Mouse (Mus musculus) liver, embryonic 15.5 days (tissue): ENCODE data around the gene Ankrd23. TPM values are rescaled to one million over a fixed set of nuclear protein-coding genes. Genes with fewer than 3 reads are reported as not detected.

Experiments
- ATAC-seq: fragments of 200-750 bp; cut with Nextera tagmentation; 2 replicates; pipeline ENCODE4 v1.8.0; 2017; ENCODE audit warnings: moderate number of reproducible peaks, mild to moderate bottlenecking, moderate library complexity; ENCODE audit not compliant: insufficient read depth
- H3K27ac ChIP-seq: fragments of 300-500 bp; sonication (generic); replicated peaks from 2 replicates; pipeline ENCODE4 v1.5.1; 2015; ENCODE audit warnings: mild to moderate bottlenecking, inconsistent platforms
- H3K27me3 ChIP-seq: fragments of 300-500 bp; sonication (generic); 2 replicates; pipeline ENCODE4 v1.6.1; 2015; ENCODE audit warnings: mild to moderate bottlenecking, inconsistent platforms
- H3K36me3 ChIP-seq: fragments of 300-500 bp; sonication (generic); replicated peaks from 2 replicates; pipeline ENCODE4 v1.6.1; 2015; ENCODE audit warnings: moderate library complexity, mild to moderate bottlenecking, inconsistent platforms
- H3K4me1 ChIP-seq: fragments of 300-500 bp; sonication (generic); replicated peaks from 2 replicates; pipeline ENCODE4 v1.6.1; 2015; ENCODE audit warnings: inconsistent platforms
- H3K4me2 ChIP-seq: fragments of 300-500 bp; sonication (generic); 2 replicates; pipeline ENCODE4 v1.6.1; 2015; ENCODE audit warnings: moderate library complexity, mild to moderate bottlenecking, inconsistent platforms
- H3K4me3 ChIP-seq: fragments of 300-500 bp; sonication (generic); replicated peaks from 2 replicates; pipeline ENCODE4 v1.5.1; 2015; ENCODE audit warnings: mild to moderate bottlenecking, inconsistent platforms
- H3K9ac ChIP-seq: fragments of 300-500 bp; sonication (generic); 2 replicates; pipeline ENCODE4 v1.6.1; 2015; ENCODE audit warnings: moderate library complexity, mild to moderate bottlenecking, inconsistent platforms
- H3K9me3 ChIP-seq: fragments of 300-500 bp; sonication (generic); replicated peaks from 2 replicates; pipeline ENCODE4 v1.6.1; 2016; ENCODE audit warnings: inconsistent platforms
- WGBS: fragments of 180-500 bp; shearing (Covaris S2); methylation state at CpG from one replicate; pipeline ENCODE4 v1.1.7; 2015; ENCODE audit warnings: mixed read lengths; ENCODE audit not compliant: insufficient replicate concordance; 5-methylcytosine and 5-hydroxymethylcytosine counted together
- polyA plus RNA-seq: library from polyadenylated mRNA; unstranded; fragments of >200 nt; fragmentation: Nextera tagmentation; extraction: Ambion mirVana; gene quantifications from 2 replicates; pipeline ENCODE4 v1.2.1, GENCODE M21; 2015

The Ankrd23 gene
- polyA plus RNA-seq, 1 experiment from 2014 or later = 2.3 TPM

DNA sequence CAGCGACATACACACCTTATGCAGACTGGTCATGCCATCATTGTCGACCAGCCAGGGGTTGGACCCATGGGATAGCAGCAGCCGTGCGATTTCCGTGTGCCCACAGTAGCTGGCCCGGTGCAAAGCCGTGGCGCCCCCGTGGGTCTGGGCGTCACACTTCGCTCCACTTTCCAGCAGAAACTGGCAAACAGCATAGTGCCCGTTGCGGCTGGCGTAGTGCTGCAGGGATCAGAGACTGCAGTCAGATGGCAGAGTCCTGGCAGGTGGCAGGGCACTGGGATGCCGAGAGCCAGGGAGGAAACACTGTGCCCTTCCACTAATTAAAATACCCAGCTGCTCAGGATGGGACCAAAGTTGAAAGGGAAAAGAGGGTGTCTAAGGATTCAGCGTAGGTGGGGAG is 5.2 kb upstream of the Ankrd23 start:
- Histone ChIP-seq H3K9ac (no peak overlapping the region), H3K4me1 (peaks cover 24% of the 10 kb centered on the region), H3K4me3 (no peak overlapping the region), H3K9me3 (no peaks in the 10 kb centered on the region), H3K27me3 (no peaks in the 10 kb centered on the region), H3K27ac (no peak overlapping the region), H3K36me3 (peaks cover 13% of the 10 kb centered on the region), H3K4me2 (no peak overlapping the region)
- ATAC-seq = no peak
- 86% methylated on average over 16 of the region's 16 CpGs for WGBS

DNA sequence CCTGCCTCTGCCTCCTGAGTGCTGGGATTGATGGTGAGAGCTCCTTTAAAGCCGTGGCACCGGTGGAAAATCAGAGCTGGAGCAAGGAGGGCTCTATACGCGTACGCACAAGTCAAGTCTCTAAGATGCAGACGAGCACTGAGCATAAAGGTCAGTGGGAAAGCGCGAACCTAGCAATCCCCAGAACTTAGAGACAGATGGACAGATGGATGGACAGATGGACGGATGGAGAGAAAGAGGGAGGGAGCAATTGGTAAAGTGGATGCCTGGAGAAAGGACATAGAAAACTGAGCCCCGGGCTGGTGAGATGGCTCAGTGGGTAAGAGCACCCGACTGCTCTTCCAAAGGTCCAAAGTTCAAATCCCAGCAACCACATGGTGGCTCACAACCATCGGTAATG is 4.1 kb upstream of the Ankrd23 start:
- Histone ChIP-seq H3K4me1 (peaks cover 24% of the 10 kb centered on the region), H3K4me2 (no peak overlapping the region), H3K9ac (no peak overlapping the region), H3K27me3 (no peaks in the 10 kb centered on the region), H3K4me3 (no peak overlapping the region), H3K9me3 (no peaks in the 10 kb centered on the region), H3K36me3 (peaks cover 13% of the 10 kb centered on the region), H3K27ac (no peak overlapping the region)
- ATAC-seq = no peak
- 86% methylated on average over 12 of the region's 12 CpGs for WGBS

DNA sequence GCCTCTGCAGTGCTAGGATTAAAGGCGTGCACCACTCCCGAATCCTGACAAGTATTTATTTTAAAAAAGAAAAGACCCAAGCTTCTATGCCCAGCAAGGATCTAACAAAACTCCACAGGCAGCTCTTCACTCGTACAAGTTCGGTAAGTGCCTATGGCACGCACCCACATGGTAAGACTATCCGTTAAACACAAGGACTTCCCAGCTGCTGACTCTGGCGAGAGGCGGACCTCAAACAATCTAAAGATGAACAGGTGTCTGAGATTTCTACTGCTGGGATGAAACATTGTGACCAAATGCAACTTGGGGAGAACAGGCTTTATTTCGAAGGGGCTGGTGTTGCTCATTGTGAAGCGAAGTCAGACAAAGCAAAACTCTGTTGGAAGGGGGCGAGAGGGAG is 3.4 kb upstream of the Ankrd23 start:
- no peak for ATAC-seq
- no peaks in the 10 kb centered on the region for H3K9me3 ChIP-seq
- 80% methylated on average over 11 of the region's 11 CpGs for WGBS
- H3K4me3 ChIP-seq = no peak overlapping the region
- H3K36me3 ChIP-seq = peaks cover 13% of the 10 kb centered on the region
- H3K27me3 ChIP-seq = no peaks in the 10 kb centered on the region
- no peak overlapping the region for H3K9ac ChIP-seq
- no peak overlapping the region for H3K27ac ChIP-seq
- H3K4me2 ChIP-seq = no peak overlapping the region
- peaks cover 19% of the 10 kb centered on the region for H3K4me1 ChIP-seq

DNA sequence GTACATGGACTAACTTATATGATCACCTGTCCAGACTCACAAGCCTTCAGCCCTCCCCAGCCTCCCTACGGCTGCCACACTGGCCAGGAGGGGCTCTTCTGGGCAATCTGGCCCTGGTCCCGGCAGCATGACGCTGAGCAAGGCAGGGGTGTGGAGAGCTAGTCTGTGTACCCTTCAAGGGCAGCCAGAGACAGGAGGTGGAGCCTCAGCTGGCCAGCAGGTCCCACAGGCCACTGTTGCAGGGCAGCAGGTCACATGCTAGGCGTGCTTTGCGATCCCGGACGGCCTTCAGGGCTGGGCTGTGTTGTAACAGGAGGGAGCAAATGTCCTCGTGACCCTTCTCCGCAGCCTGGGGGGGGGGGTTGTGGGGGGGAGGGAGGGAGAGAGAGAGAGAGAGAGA is 2.5 kb upstream of the Ankrd23 start, which contains the start of gene Gm42417:
Gene Gm42417, minus strand, starts transcription at position 244 of the 400 bp plus-strand sequence.
- Histone ChIP-seq H3K4me1 (peaks cover 19% of the 10 kb centered on the region), H3K4me2 (no peak within 1 kb of the TSS), H3K27me3 (no peaks in the 10 kb centered on the region), H3K9me3 (no peaks in the 10 kb centered on the region), H3K27ac (peak within 1 kb of the TSS; percentile 57), H3K4me3 (no peak within 1 kb of the TSS), H3K9ac (no peak within 1 kb of the TSS), H3K36me3 (peaks cover 13% of the 10 kb centered on the region)
- WGBS = 85% methylated on average over 9 of the region's 9 CpGs
- ATAC-seq = peak; percentile 86

DNA sequence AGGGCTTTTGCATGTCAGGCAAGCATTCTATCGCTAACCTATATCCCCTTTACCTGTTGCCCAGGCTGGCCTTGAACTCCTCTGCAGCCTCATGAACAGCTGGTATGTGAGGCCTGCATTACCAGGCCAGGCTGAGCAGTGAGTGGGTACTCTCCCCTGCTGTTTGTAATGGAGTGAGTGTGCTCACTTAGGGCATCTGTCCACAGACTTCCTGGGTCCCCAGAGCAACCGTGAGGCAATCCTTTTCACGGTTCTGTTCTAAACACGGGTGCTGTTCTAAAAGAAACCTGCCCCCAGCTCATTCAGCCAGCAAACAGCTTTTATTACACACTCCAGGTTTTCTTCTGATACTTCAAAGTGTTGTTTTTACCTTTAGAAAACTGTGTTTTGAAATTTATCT is 2.0 kb upstream of the Ankrd23 start:
- Histone ChIP-seq H3K9ac (no peak overlapping the region), H3K9me3 (no peaks in the 10 kb centered on the region), H3K27ac (peak overlapping the region; percentile 57), H3K4me3 (no peak overlapping the region), H3K4me1 (peaks cover 19% of the 10 kb centered on the region), H3K36me3 (peaks cover 13% of the 10 kb centered on the region), H3K27me3 (no peaks in the 10 kb centered on the region), H3K4me2 (no peak overlapping the region)
- WGBS = 63% methylated on average over 4 of the region's 4 CpGs
- 0 out of 2 replicates have a peak, but pooled peaks have one; percentile 10 for ATAC-seq

DNA sequence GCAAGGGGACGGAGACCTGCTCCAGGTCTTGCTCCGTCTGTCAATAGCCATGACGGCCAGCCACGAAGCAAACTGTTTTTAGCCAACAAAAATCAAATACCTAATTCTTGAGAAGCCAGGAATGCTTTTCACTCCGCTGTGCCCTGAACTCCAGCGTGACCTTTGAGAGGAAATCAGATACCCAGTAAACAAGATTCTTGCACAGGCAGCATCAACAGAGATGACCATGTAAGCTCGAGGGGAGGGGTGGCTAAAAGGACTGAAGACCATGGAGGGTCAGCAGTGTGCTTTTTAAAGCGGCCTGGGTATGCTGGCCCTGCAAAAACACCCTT is 320 bp downstream of the Ankrd23 start:
- peaks cover 19% of the 10 kb centered on the region for H3K4me1 ChIP-seq
- H3K9me3 ChIP-seq = no peaks in the 10 kb centered on the region
- 0 out of 2 replicates have a peak overlapping the region, but pooled peaks have one; percentile 24 for H3K27ac ChIP-seq
- no peak overlapping the region for H3K4me2 ChIP-seq
- H3K9ac ChIP-seq = no peak overlapping the region
- H3K27me3 ChIP-seq = no peaks in the 10 kb centered on the region
- no peak for ATAC-seq
- WGBS = 65% methylated on average over 8 of the region's 8 CpGs
- peaks cover 3% of the 10 kb centered on the region for H3K36me3 ChIP-seq
- H3K4me3 ChIP-seq = no peak overlapping the region

DNA sequence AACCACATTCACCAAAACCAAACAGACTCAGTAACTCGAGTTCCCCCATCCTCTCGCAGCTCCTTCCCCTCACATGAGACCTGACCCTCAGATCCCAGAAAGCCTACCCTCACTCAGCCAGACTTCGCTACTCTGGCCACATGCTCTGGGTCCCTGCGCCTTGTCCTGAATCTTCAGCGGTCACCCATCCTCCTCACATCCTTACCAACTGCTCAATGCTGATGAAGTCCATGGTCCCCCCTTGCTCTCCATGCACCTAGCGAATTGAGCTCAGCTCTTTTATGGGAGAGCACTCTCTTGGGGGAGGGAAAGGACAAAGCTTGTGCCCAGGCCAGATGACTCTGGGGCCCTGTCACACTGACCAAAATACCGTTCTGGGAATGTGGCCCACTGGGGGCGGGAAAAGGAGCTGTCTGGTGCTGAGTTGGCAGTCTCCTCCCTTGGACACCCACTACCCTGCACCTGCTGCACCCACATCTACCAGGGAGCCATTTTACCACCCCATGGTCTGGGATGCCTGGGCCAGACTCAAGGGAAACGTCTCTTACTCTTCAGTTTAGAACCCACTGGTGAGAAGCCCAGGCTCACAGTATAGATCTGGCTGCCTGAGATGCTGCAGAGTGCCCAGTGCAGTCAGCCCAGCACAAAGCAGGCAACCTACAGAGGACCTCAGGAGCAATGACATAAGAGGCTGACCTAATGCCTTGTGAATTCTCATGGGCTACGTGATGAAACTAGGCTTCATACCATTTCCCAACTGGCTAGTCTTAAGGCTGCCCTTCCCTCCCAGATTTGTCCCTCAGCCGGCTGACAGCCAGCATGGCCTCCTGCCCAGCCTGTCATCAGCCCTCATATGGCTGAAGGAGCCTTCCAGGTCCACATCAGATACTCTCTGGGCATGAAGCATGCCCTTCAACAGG is 946 bp downstream of the Ankrd23 start:
- H3K36me3 ChIP-seq = no peaks in the 10 kb centered on the region
- no peaks in the 10 kb centered on the region for H3K9me3 ChIP-seq
- H3K27ac ChIP-seq = 0 out of 2 replicates have a peak overlapping the region, but pooled peaks have one; percentile 24
- no peak overlapping the region for H3K9ac ChIP-seq
- no peaks in the 10 kb centered on the region for H3K27me3 ChIP-seq
- no peak overlapping the region for H3K4me2 ChIP-seq
- no peak for ATAC-seq
- H3K4me1 ChIP-seq = peaks cover 19% of the 10 kb centered on the region
- 71% methylated on average over 11 of the region's 11 CpGs for WGBS
- H3K4me3 ChIP-seq = no peak overlapping the region

DNA sequence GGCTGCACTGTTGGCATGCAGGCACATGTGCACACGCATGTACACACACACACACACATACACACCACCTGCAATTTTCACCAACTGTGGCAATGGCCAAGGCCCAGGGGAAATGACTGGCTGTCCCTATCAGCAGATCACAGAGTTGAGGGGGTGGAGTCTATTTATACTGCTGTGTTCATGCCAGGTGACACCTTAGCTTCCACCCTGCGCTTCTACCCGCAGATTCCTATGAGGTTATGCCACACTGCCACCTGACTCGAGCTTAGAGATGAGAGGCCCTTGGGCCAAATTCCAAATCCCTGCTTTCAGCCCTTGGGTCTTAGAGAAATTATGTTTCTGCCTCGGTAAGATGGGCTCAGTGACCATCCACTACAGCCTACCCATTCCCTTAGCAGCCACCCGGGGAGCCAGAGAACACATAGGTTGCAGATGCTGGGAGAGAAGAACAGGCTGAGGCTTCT is 2.1 kb downstream of the Ankrd23 start:
- Histone ChIP-seq H3K4me2 (no peak overlapping the region), H3K4me3 (no peak overlapping the region), H3K27me3 (no peaks in the 10 kb centered on the region), H3K9me3 (no peaks in the 10 kb centered on the region), H3K9ac (no peak overlapping the region), H3K27ac (no peak overlapping the region), H3K4me1 (peaks cover 19% of the 10 kb centered on the region), H3K36me3 (no peaks in the 10 kb centered on the region)
- WGBS = 51% methylated on average over 6 of the region's 6 CpGs
- ATAC-seq = no peak

DNA sequence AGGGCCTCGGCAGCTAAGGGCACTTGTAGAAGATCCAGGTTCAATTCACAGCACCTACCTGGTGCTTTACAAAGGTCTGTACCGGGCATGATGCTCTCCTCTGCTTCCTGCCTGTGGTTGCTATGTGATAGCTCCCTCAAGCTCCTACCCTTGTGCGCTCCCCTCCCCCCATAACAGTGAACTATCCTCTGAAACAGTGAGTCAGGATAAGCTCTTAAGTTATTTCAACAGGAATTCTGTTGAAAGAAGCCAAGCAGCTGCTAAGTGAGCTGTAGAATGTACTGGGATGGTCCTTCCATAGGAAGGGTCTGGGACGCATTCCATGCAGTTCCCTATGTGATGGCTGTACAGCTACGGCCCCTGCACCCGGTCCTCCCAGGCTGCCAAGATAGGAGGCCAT is 3.1 kb downstream of the Ankrd23 start:
- Histone ChIP-seq H3K4me2 (no peak overlapping the region), H3K4me3 (no peak overlapping the region), H3K27me3 (no peaks in the 10 kb centered on the region), H3K4me1 (peaks cover 17% of the 10 kb centered on the region), H3K9ac (no peak overlapping the region), H3K27ac (no peak overlapping the region), H3K36me3 (no peaks in the 10 kb centered on the region), H3K9me3 (no peaks in the 10 kb centered on the region)
- no peak for ATAC-seq
- 73% methylated on average over 6 of the region's 6 CpGs for whole genome bisulfite sequencing

DNA sequence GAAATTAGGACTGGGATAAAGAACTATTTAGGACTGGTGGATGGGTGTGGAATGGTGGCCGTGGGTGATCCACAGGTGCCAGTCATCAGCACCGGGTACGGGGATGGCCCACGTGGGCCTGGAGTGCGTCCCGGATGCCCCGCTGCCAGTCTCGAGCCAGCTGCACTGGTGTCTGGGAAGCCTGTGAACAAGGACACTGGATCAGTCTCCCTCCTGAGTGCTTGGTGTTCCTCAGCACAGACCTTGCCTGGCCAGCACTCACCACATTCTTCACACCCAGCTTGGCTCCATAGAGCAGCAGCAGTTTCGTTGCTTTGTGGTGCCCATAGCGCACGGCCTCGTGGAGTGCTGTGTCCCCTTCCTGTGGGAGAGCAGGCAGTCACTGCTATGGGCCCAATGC is 5.2 kb downstream of the Ankrd23 start:
- Histone ChIP-seq H3K4me3 (no peak overlapping the region), H3K27me3 (no peaks in the 10 kb centered on the region), H3K9ac (no peak overlapping the region), H3K36me3 (no peaks in the 10 kb centered on the region), H3K27ac (no peak overlapping the region), H3K4me2 (no peak overlapping the region), H3K9me3 (no peaks in the 10 kb centered on the region), H3K4me1 (peaks cover 14% of the 10 kb centered on the region)
- ATAC-seq = no peak
- 91% methylated on average over 12 of the region's 12 CpGs for WGBS

DNA sequence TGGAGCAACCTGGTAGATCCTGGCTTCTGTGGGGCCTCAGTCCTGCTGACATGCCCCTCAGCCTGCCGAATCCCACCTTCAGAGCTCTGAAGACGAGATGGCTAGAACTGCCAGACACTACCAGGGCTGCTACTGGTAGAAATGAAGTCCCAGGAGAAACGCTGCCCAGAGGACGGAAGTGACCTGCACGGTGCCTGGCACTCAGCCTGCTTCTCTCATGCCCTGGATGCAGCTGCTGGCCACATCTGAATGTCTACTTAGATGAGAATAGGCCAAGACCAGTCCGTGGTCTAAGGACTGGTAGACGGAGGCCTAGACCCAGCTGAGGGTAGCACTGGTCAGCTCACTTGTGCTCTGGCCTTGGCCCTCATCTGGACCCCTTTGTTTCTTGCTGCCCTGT is 5.7 kb downstream of the Ankrd23 start:
- no peaks in the 10 kb centered on the region for H3K9me3 ChIP-seq
- no peak for ATAC-seq

More for the DNA sequence above, 5.7 kb downstream of the Ankrd23 start:
- H3K4me2 ChIP-seq = no peak overlapping the region
- H3K36me3 ChIP-seq = peaks cover 4% of the 10 kb centered on the region; the same call in 1 of the 2 replicates
- H3K27me3 ChIP-seq = no peaks in the 10 kb centered on the region
- H3K4me1 ChIP-seq = peaks cover 13% of the 10 kb centered on the region
- H3K9ac ChIP-seq = no peak overlapping the region
- WGBS = 80% methylated on average over 7 of the region's 7 CpGs
- no peak overlapping the region for H3K4me3 ChIP-seq
- H3K27ac ChIP-seq = no peak overlapping the region
